Mouse (Mus musculus) bone marrow, adult 2 months (tissue): ENCODE data around the gene Mest. TPM values are rescaled to one million over a fixed set of nuclear protein-coding genes. Genes with fewer than 3 reads are reported as not detected.

Source experiments
- H3K27ac ChIP-seq: fragments of 200-500 bp; 2 replicates; pipeline ENCODE4 v1.5.1; 2012; ENCODE audit warnings: low read depth, mild to moderate bottlenecking, control low read depth, inconsistent platforms, low read length; ENCODE audit not compliant: control insufficient read depth, poor library complexity, insufficient read depth
- H3K4me1 ChIP-seq: fragments of 200-500 bp; 2 replicates; pipeline ENCODE4 v1.6.1; 2011; ENCODE audit warnings: low read length; ENCODE audit not compliant: control insufficient read depth, insufficient read depth
- H3K4me3 ChIP-seq: fragments of 200-500 bp; replicated peaks from 2 replicates; pipeline ENCODE3; 2011; ENCODE audit warnings: mild to moderate bottlenecking, low read depth, low read length, control low read depth; ENCODE audit not compliant: control insufficient read depth
- CTCF ChIP-seq: fragments of 200-500 bp; IDR thresholded peaks from 2 replicates; pipeline ENCODE4 v1.5.1; 2011; ENCODE audit warnings: low read length, control low read depth; ENCODE audit not compliant: control insufficient read depth, insufficient read depth
- POLR2A ChIP-seq: fragments of 200-500 bp; IDR thresholded peaks from 2 replicates; pipeline ENCODE4 v1.6.1; 2011; ENCODE audit warnings: low read depth, mild to moderate bottlenecking, control low read depth, low read length, borderline replicate concordance; ENCODE audit not compliant: control insufficient read depth
- WGBS: fragments of 180-500 bp; shearing (Covaris S2); methylation state at CpG from one replicate; pipeline ENCODE4 v1.1.7; 2018; 5-methylcytosine and 5-hydroxymethylcytosine counted together
- polyA plus RNA-seq: library from polyadenylated mRNA; stranded (reverse); fragments of >200 nt; gene quantifications from 2 replicates; pipeline ENCODE4 v1.2.4, GENCODE M21; 2011; ENCODE audit warnings: low replicate concordance; ENCODE audit not compliant: missing spikeins, insufficient read depth, insufficient read length

Gene Mest
- polyA plus RNA-seq, 1 experiment, result 8.2 TPM

GRCm38 (mm10) chr6:30734465-30734864 is 11.1 kb downstream of the Mest start:
- no peak overlapping the region for H3K27ac ChIP-seq
- 75% methylated on average over 6 of the region's 6 CpGs for WGBS
- TF ChIP-seq CTCF (no peak), POLR2A (no peak)
- H3K4me1 ChIP-seq, result no peaks in the 10 kb centered on the region
- no peak overlapping the region for H3K4me3 ChIP-seq

GRCm38 (mm10) chr6:30734988-30735727 is 11.8 kb downstream of the Mest start:
- WGBS, result 49% methylated on average over 22 of the region's 22 CpGs

GRCm38 (mm10) chr6:30735728-30736371 is 12.5 kb downstream of the Mest start:
- no peak overlapping the region for H3K27ac ChIP-seq
- 44% methylated on average over 15 of the region's 15 CpGs for WGBS
- H3K4me3 ChIP-seq, result no peak overlapping the region

More at GRCm38 (mm10) chr6:30734988-30735727, 11.8 kb downstream of the Mest start:
- no peaks in the 10 kb centered on the region for H3K4me1 ChIP-seq
- no peak for TF ChIP-seq POLR2A
- no peak for TF ChIP-seq CTCF
- no peak overlapping the region for H3K4me3 ChIP-seq
- H3K27ac ChIP-seq, result no peak overlapping the region

GRCm38 (mm10) chr6:30736372-30736762 is 13.0 kb downstream of the Mest start:
- no peak overlapping the region for H3K27ac ChIP-seq
- TF ChIP-seq CTCF, result no peak
- no peak for TF ChIP-seq POLR2A
- WGBS, result 43% methylated on average over 13 of the region's 13 CpGs
- no peak overlapping the region for H3K4me3 ChIP-seq
- no peaks in the 10 kb centered on the region for H3K4me1 ChIP-seq

More at GRCm38 (mm10) chr6:30735728-30736371, 12.5 kb downstream of the Mest start:
- no peaks in the 10 kb centered on the region for H3K4me1 ChIP-seq
- TF ChIP-seq POLR2A, result no peak
- TF ChIP-seq CTCF, result no peak

GRCm38 (mm10) chr6:30736864-30737547 is 13.7 kb downstream of the Mest start:
- H3K4me1 ChIP-seq, result no peaks in the 10 kb centered on the region
- no peak overlapping the region for H3K27ac ChIP-seq
- 55% methylated on average over 29 of the region's 29 CpGs for WGBS
- no peak overlapping the region for H3K4me3 ChIP-seq
- TF ChIP-seq POLR2A (no peak), CTCF (peak; percentile 30; the same call in 1 of the 2 replicates)

GRCm38 (mm10) chr6:30737548-30738463 is 14.5 kb downstream of the Mest start:
- TF ChIP-seq CTCF (no peak), POLR2A (no peak)
- 62% methylated on average over 64 of the region's 66 CpGs for WGBS
- no peak overlapping the region for H3K4me3 ChIP-seq
- no peak overlapping the region for H3K27ac ChIP-seq
- no peaks in the 10 kb centered on the region for H3K4me1 ChIP-seq

GRCm38 (mm10) chr6:30738464-30739006 is 15.2 kb downstream of the Mest start:
- WGBS, result 46% methylated on average over 20 of the region's 20 CpGs
- TF ChIP-seq POLR2A (no peak), CTCF (no peak)
- no peak overlapping the region for H3K27ac ChIP-seq
- no peaks in the 10 kb centered on the region for H3K4me1 ChIP-seq
- no peak overlapping the region for H3K4me3 ChIP-seq
